8 mouse cellular contexts compared by ENCODE assay signal in the genomic region with DNA sequence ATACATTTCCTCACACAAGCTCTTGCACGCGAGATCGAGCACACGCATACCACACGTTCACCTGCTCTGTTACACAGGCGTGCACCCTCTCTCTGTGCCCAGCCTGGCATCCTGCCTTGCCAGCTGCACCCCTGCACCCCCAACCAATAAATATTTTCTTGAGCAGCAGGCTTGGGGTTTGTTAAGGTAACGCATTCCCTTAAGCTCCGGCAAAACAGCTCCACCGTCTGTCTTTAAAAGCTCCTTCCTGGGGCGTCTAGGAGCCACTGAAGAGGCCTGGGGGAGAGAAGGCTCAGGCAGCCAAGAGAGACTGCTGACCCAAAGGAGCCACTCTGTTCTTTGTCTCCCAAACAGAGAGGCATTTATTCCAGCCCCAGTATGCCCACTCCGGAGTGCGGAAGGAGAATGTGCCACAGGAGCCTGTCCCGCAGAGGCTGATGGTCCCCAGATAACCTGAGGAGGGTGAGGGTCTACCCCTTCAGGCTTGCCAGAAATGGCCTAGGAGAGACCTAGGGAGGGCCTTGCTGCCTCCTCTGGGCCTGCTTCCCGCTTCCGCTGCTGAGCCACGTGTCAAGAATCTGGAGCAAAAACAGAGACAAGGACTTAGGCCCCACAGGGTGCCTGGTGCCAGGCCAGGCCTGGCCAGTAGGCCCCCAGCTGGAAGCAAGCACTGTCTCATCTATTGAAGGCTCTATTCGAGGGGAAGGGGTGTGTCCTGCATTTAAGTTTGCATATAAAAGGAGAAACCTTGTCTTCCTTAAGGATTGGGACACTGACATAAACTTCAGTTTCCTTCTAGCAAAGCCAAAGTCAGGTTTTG. TPM values are rescaled to one million over a fixed set of nuclear protein-coding genes. Genes with fewer than 3 reads are reported as not detected.
DNase-seq lines count a peak whose midpoint lies in the region; ATAC-seq and TF ChIP-seq lines count a peak whose summit lies in the region.

No protein-coding gene starts in this region.

- H3K4me3 ChIP-seq in ES-Bruce4 (ENCODE audit: low read depth, low read length) (peak overlapping the region; percentile 53), myocyte (peak overlapping the region; percentile 34)
- H3K4me3 ChIP-seq in forebrain, embryonic 13.5 days = peak overlapping the region; percentile 65
- H3K4me3 ChIP-seq in limb, embryonic 10.5 days = peak overlapping the region; percentile 83

- TF ChIP-seq EP300 in ES-Bruce4 (IDR thresholded peaks at IDR 0.05; ENCODE audit: insufficient read depth, low read depth, low read length) = peak; percentile 91

- TF ChIP-seq CTCF in ES-Bruce4 (IDR thresholded peaks at IDR 0.05; ENCODE audit: low read depth, low read length) = no peak

- peak; percentile 83 for DNase-seq in R1 (ENCODE audit: low read depth, low spot score)
- DNase-seq in kidney, adult 11 months = peak; percentile 68
- DNase-seq in limb, embryonic 10.5 days (ENCODE audit: low spot score) = no peak
- DNase-seq in yolk sac, embryonic 10.5 days (ENCODE audit: low spot score) = peak; percentile 66
- no peak for DNase-seq in spleen, postnatal 36 days (ENCODE audit: low spot score in 2 of 2)

- no peak overlapping the region for H3ac ChIP-seq in myocyte (ENCODE audit: control insufficient read depth, insufficient read length)

- no peaks in the 10 kb centered on the region for H3K9me3 ChIP-seq in ES-Bruce4 (replicated peaks; ENCODE audit: control insufficient read depth, insufficient read depth, low read length, poor library complexity, severe bottlenecking)
- H3K9me3 ChIP-seq in forebrain, embryonic 13.5 days (replicated peaks) = no peaks in the 10 kb centered on the region
- H3K9me3 ChIP-seq in limb, embryonic 10.5 days (replicated peaks) = no peaks in the 10 kb centered on the region

- H3K36me3 ChIP-seq in ES-Bruce4 (ENCODE audit: control insufficient read depth, insufficient read depth, low read length, poor library complexity, severe bottlenecking) (no peaks in the 10 kb centered on the region), myocyte (ENCODE audit: control insufficient read depth, insufficient read depth) (no peaks in the 10 kb centered on the region)
- no peaks in the 10 kb centered on the region for H3K36me3 ChIP-seq in forebrain, embryonic 13.5 days (ENCODE audit: poor library complexity, severe bottlenecking)
- H3K36me3 ChIP-seq in limb, embryonic 10.5 days = no peaks in the 10 kb centered on the region

- peak overlapping the region; percentile 97 for H3K4me2 ChIP-seq in forebrain, embryonic 13.5 days
- peak overlapping the region; percentile 85 for H3K4me2 ChIP-seq in myocyte (ENCODE audit: low read depth)

- ATAC-seq in forebrain, embryonic 13.5 days = 0 out of 2 replicates have a peak, but pooled peaks have one; percentile 9

- TF ChIP-seq POLR2A in ES-Bruce4 (IDR thresholded peaks at IDR 0.05; ENCODE audit: insufficient read depth, low read length) (no peak), myocyte (IDR thresholded peaks at IDR 0.05; ENCODE audit: insufficient read length, low read depth) (no peak)

- H3K4me1 ChIP-seq in ES-Bruce4 (ENCODE audit: control insufficient read depth, insufficient read depth, low read length) = peaks cover 11% of the 10 kb centered on the region
- peaks cover 35% of the 10 kb centered on the region for H3K4me1 ChIP-seq in forebrain, embryonic 13.5 days
- peaks cover 46% of the 10 kb centered on the region for H3K4me1 ChIP-seq in limb, embryonic 10.5 days

- peak overlapping the region; percentile 91 for H3K9ac ChIP-seq in ES-Bruce4 (ENCODE audit: low read depth, poor library complexity, severe bottlenecking)
- peak overlapping the region; percentile 82 for H3K9ac ChIP-seq in forebrain, embryonic 13.5 days

- WGBS in forebrain, embryonic 13.5 days = 8% methylated on average over 17 of the region's 17 CpGs
- 18% methylated on average over 17 of the region's 17 CpGs for WGBS in limb, embryonic 10.5 days

- H3K27me3 ChIP-seq in ES-Bruce4 (ENCODE audit: control insufficient read depth, insufficient read depth, low read length, poor library complexity, severe bottlenecking) = no peaks in the 10 kb centered on the region
- H3K27me3 ChIP-seq in forebrain, embryonic 13.5 days = peaks cover 32% of the 10 kb centered on the region
- peaks cover 30% of the 10 kb centered on the region for H3K27me3 ChIP-seq in limb, embryonic 10.5 days (ENCODE audit: low read depth, poor library complexity, severe bottlenecking)
- no peaks in the 10 kb centered on the region for H3K27me3 ChIP-seq in myocyte (ENCODE audit: control insufficient read depth, insufficient read depth, insufficient read length)

- H3K27ac ChIP-seq in ES-Bruce4 (ENCODE audit: insufficient read depth, low read length) = peak overlapping the region; percentile 88
- H3K27ac ChIP-seq in forebrain, embryonic 13.5 days = peak overlapping the region; percentile 59
- H3K27ac ChIP-seq in limb, embryonic 10.5 days = peak overlapping the region; percentile 88

- no peaks in the 10 kb centered on the region for H3K79me2 ChIP-seq in myocyte (ENCODE audit: control insufficient read depth, insufficient read depth)

TF ChIP-seq in myocyte, 11 proteins besides CTCF, POLR2A, EP300 and RAD21:
- TF ChIP-seq MAX (IDR thresholded peaks at IDR 0.05; ENCODE audit: low read depth) = no peak
- no peak for TF ChIP-seq USF1 (IDR thresholded peaks at IDR 0.05; ENCODE audit: low read depth)
- TF ChIP-seq TCF3 (IDR thresholded peaks at IDR 0.05; ENCODE audit: insufficient read length, low read depth) = no peak
- TF ChIP-seq MYOG (IDR thresholded peaks at IDR 0.05; ENCODE audit: control insufficient read depth in 1 of 3, insufficient read depth in 1 of 3, insufficient read length in 2 of 3, low read depth in 2 of 3) = no peak
- no peak for TF ChIP-seq TCF12 (IDR thresholded peaks at IDR 0.05; ENCODE audit: insufficient read depth, poor library complexity, severe bottlenecking)
- TF ChIP-seq MYOD1 (IDR thresholded peaks at IDR 0.05; ENCODE audit: control insufficient read depth in 1 of 3, insufficient read length in 2 of 3, low read depth in 2 of 3) = no peak
- no peak for TF ChIP-seq POLR2AphosphoS2 (IDR thresholded peaks at IDR 0.05; ENCODE audit: insufficient read length, low read depth)
- TF ChIP-seq E2F4 (IDR thresholded peaks at IDR 0.05; ENCODE audit: insufficient read depth) = no peak
- TF ChIP-seq SRF (IDR thresholded peaks at IDR 0.05; ENCODE audit: control insufficient read depth, insufficient read length, low read depth) = no peak
- TF ChIP-seq REST (IDR thresholded peaks at IDR 0.05; ENCODE audit: insufficient read depth, insufficient read length) = no peak
- TF ChIP-seq CEBPB (IDR thresholded peaks at IDR 0.05; ENCODE audit: insufficient read depth, poor library complexity, severe bottlenecking) = no peak

RNA-seq across cellular contexts. Expression of a gene that starts 59.4 kb away (rescaled TPM):
- polyA plus RNA-seq in ES-Bruce4 (2011; ENCODE audit: insufficient read depth, insufficient read length, low read depth, missing spikeins) = 19.0 and 22.2 TPM in 2 replicates
- 8.2 and 8.3 TPM in 2 replicates for polyA plus RNA-seq in forebrain, embryonic 13.5 days (2015; fragmentation: Nextera tagmentation; extraction: Ambion mirVana)
- polyA plus RNA-seq in limb, embryonic 10.5 days (2016; fragmentation: Nextera tagmentation; extraction: Ambion mirVana) = 10.8 and 13.2 TPM in 2 replicates
- polyA plus RNA-seq in myocyte (2012; fragmentation: generic; extraction: Trizol) = 22.6 TPM

Comparison
In these comparisons a context has a peak if more than half of its experiments do, and no peak if none do; other contexts are left out.
1. DNase-seq: peak in R1 (single experiment), kidney, adult 11 months (single experiment) and yolk sac, embryonic 10.5 days (single experiment); none in limb, embryonic 10.5 days (single experiment) and spleen, postnatal 36 days (0 of 2).
2. Peak in every context shown above with its lines, with median percentiles within 50 percentile points of each other: H3K27ac ChIP-seq and H3K4me3 ChIP-seq.